Mouse (Mus musculus): ENCODE results near the gene Arfgap1.

DNA sequence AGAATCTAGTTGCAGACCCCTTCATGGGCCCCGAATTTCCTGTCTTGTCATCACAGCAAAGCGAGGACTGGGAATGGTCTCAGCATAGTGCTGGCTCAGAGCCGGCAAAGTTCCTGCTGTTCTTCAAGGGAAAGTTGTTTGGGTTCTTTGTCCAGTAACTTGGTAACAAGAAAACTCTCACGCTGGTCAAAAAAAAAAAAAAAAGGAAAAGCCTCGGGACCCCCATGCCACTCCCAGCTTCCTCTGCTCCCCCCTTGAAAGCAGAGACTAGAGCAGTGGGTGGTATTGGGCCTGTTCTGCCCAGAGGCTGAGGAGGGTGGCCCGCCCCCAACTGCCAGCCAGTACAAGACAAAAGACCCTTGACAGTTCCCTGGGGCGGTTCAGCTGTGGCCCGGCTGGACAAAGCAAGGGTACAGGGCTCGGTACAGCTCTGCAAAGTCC, 14.3 kb upstream of the Arfgap1 start:
- no peak for TF ChIP-seq ZC3H11A (IDR thresholded peaks at IDR 0.05; ENCODE audit: borderline replicate concordance, low read depth, low read length)
- TF ChIP-seq MAFK (IDR thresholded peaks at IDR 0.05; ENCODE audit: insufficient read depth, low read depth, low read length): no peak
- TF ChIP-seq HCFC1 (IDR thresholded peaks at IDR 0.05; ENCODE audit: borderline replicate concordance, insufficient read depth, low read length): no peak
